In the genomic region with DNA sequence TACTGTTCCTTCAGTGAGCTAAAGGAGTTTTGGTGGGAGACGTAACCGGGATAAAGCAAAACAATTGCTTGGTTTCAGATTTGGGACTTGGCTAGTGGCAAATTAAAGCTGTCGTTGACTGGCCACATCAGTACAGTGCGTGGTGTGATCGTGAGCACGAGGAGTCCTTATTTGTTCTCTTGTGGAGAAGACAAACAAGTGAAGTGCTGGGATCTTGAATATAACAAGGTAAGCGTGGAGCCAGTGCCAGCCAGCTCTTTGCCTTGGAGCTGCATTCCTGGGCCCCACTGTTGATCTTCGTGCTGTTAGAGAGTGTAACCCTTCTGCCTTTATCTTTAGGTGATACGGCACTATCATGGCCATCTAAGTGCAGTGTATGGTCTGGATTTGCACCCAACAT, we compare ENCODE assay signal across 29 mouse cellular contexts. TPM values are rescaled to one million over a fixed set of nuclear protein-coding genes. Genes with fewer than 3 reads are reported as not detected.
DNase-seq lines count a peak whose midpoint lies in the region.
"Had no signal": no experiment of that assay in that cellular context is flagged by ENCODE, and none has a peak within 500 bp of the region (broad histone marks: within the 10 kb centered on the region; RNA-seq: fewer than 3 reads in every experiment).

No protein-coding gene starts in this region.

- peak; percentile 1 for DNase-seq in heart, postnatal 4 days
- no peak for DNase-seq in heart, adult 18-20 months
- peak; percentile 27 for DNase-seq in lung, postnatal 10 days
- DNase-seq in lung, postnatal 36 days = peak; percentile 81
- DNase-seq in Muller cell, postnatal 12 days (ENCODE audit: inconsistent ontology term) = no peak
- no peak for DNase-seq in urinary bladder, adult 2 months (ENCODE audit: low spot score)
- no peak for DNase-seq in adrenal gland, postnatal 10 days
- DNase-seq: adrenal gland, adult 2 months; adrenal gland, postnatal 25 days; cerebellum, adult 11-12 months; cerebellum, adult 8-10 months; cerebellum, postnatal 10 days; cerebellum, postnatal 36 days; forebrain, postnatal 0 days; gastrocnemius, adult 2 months; gastrocnemius, postnatal 14 days; heart, adult 11 months; heart, postnatal 10 days; heart, postnatal 36 days had no signal

RNA-seq across cellular contexts. Expression of gene Plrg1, which starts 12.6 kb away (rescaled TPM):
- 10 to 100 TPM; 34.9 to 37.4 TPM for total RNA-seq in heart, postnatal 4 days (2021)
- 10 to 100 TPM; 26.8 to 29.4 TPM for total RNA-seq in heart, adult 18-20 months (2021)
- 47.6 and 52.4 TPM in 2 replicates for polyA plus RNA-seq in urinary bladder, adult 2 months (2012; rRNA removed)
- total RNA-seq in adrenal gland, postnatal 10 days (2021) = 10 to 100 TPM; 44.2 to 45.3 TPM

RNA-seq across cellular contexts. Expression of gene Fgb, which starts 18.3 kb away (rescaled TPM):
- under 1 TPM in 1 of 2 experiments, not detected in 1; 0.12 TPM for total RNA-seq in heart, postnatal 4 days (2021)
- not detected for total RNA-seq in heart, adult 18-20 months (2021)
- 0.01 and 0.25 TPM in 2 replicates for polyA plus RNA-seq in urinary bladder, adult 2 months (2012; rRNA removed)
- total RNA-seq in adrenal gland, postnatal 10 days (2021) = 100 to 1,000 TPM; 122 to 356 TPM
- total RNA-seq: adrenal gland, postnatal 25 days; ES-E14; forebrain, postnatal 0 days; gastrocnemius, adult 2 months; gastrocnemius, postnatal 14 days; heart, postnatal 36 days; hindbrain, postnatal 0 days had no signal
- polyA plus RNA-seq: forebrain, embryonic 11.5 days; forebrain, embryonic 14.5 days; forebrain, postnatal 0 days; frontal cortex, adult 2 months; hindbrain, embryonic 11.5 days; hindbrain, embryonic 14.5 days; hindbrain, postnatal 0 days; Patski had no signal

RNA-seq across cellular contexts. Expression of gene Fga, which starts 42.0 kb away (rescaled TPM):
- total RNA-seq in heart, postnatal 4 days (2021) = under 1 TPM; 0.11 to 0.21 TPM
- not detected for total RNA-seq in heart, adult 18-20 months (2021)
- 0.27 TPM in 1 of 2 replicates, not detected in the other for polyA plus RNA-seq in urinary bladder, adult 2 months (2012; rRNA removed)
- 100 to 1,000 TPM; 274 to 777 TPM for total RNA-seq in adrenal gland, postnatal 10 days (2021)
- total RNA-seq: ES-E14; forebrain, postnatal 0 days; gastrocnemius, adult 2 months; gastrocnemius, postnatal 14 days; heart, postnatal 36 days; hindbrain, postnatal 0 days had no signal
- polyA plus RNA-seq: embryonic facial prominence, embryonic 11.5 days; embryonic facial prominence, embryonic 14.5 days; forebrain, embryonic 11.5 days; forebrain, embryonic 14.5 days; hindbrain, embryonic 11.5 days; hindbrain, embryonic 14.5 days; hindbrain, postnatal 0 days; Patski had no signal

RNA-seq across cellular contexts. Expression of gene Dchs2, which starts 59.8 kb away (rescaled TPM):
- total RNA-seq in heart, postnatal 4 days (2021) = 1 to 10 TPM; 1.2 to 1.3 TPM
- under 1 TPM; 0.62 to 0.82 TPM for total RNA-seq in heart, adult 18-20 months (2021)
- 0.17 and 0.25 TPM in 2 replicates for polyA plus RNA-seq in urinary bladder, adult 2 months (2012; rRNA removed)
- total RNA-seq in adrenal gland, postnatal 10 days (2021) = 1 to 10 TPM; 1.7 to 2.4 TPM
- polyA plus RNA-seq: forebrain, embryonic 11.5 days had no signal

Comparison
In these comparisons a context has a peak if more than half of its experiments do, and no peak if none do; other contexts are left out.
1. DNase-seq: peak in heart, postnatal 4 days (single experiment), lung, postnatal 10 days (single experiment) and lung, postnatal 36 days (single experiment); none in heart, adult 18-20 months (0 of 2), Muller cell, postnatal 12 days (single experiment), urinary bladder, adult 2 months (single experiment) and adrenal gland, postnatal 10 days (single experiment).
2. RNA of gene Fgb, which starts 18.3 kb away (total RNA-seq): 122 to 356 TPM in adrenal gland, postnatal 10 days; 0.12 TPM in heart, postnatal 4 days and not detected in heart, adult 18-20 months; every median in the first group is over 100 times any median in the second.
3. RNA of gene Fga, which starts 42.0 kb away (total RNA-seq): 274 to 777 TPM in adrenal gland, postnatal 10 days; 0.11 to 0.21 TPM in heart, postnatal 4 days and not detected in heart, adult 18-20 months; every median in the first group is over 100 times any median in the second.